Mouse (Mus musculus) right cerebral cortex, postnatal 25 days (tissue): Measurements from ENCODE around the gene Rbfox1.

Experiments used
- DNase-seq: peaks from one replicate; pipeline ENCODE4 v3.0.0; 2022

The Rbfox1 gene

GRCm38 (mm10) chr16:7097951-7098710 lies 1213.0 kb downstream of the Rbfox1 start:
- DNase-seq = no peak

GRCm38 (mm10) chr16:7099506-7100300 lies 1214.5 kb downstream of the Rbfox1 start:
- DNase-seq = peak; percentile 68

- no peak for DNase-seq
Observed at GRCm38 (mm10) chr16:7102486-7102885, 1217.3 kb downstream of the Rbfox1 start.

GRCm38 (mm10) chr16:7103301-7103700 lies 1218.1 kb downstream of the Rbfox1 start:
- no peak for DNase-seq

- DNase-seq = no peak
Observed at GRCm38 (mm10) chr16:7106450-7107015, 1221.4 kb downstream of the Rbfox1 start.

GRCm38 (mm10) chr16:7115945-7116344 lies 1230.8 kb downstream of the Rbfox1 start:
- DNase-seq = no peak

GRCm38 (mm10) chr16:7129591-7129990 lies 1244.4 kb downstream of the Rbfox1 start:
- no peak for DNase-seq

GRCm38 (mm10) chr16:7132434-7132833 lies 1247.3 kb downstream of the Rbfox1 start:
- DNase-seq = no peak

- peak; percentile 53 for DNase-seq
Observed at GRCm38 (mm10) chr16:7136971-7137370, 1251.8 kb downstream of the Rbfox1 start.

- no peak for DNase-seq
Observed at GRCm38 (mm10) chr16:7139480-7139879, 1254.3 kb downstream of the Rbfox1 start.

- DNase-seq = no peak
Observed at GRCm38 (mm10) chr16:7140909-7141308, 1255.8 kb downstream of the Rbfox1 start.

- no peak for DNase-seq
Observed at GRCm38 (mm10) chr16:7145505-7145904, 1260.3 kb downstream of the Rbfox1 start.

GRCm38 (mm10) chr16:7146454-7146853 lies 1261.3 kb downstream of the Rbfox1 start:
- DNase-seq = no peak

- DNase-seq = no peak
Observed at GRCm38 (mm10) chr16:7147884-7148283, 1262.7 kb downstream of the Rbfox1 start.

GRCm38 (mm10) chr16:7149106-7149899 lies 1264.1 kb downstream of the Rbfox1 start:
- DNase-seq = no peak

GRCm38 (mm10) chr16:7150201-7150791 lies 1265.1 kb downstream of the Rbfox1 start:
- DNase-seq = no peak

- DNase-seq = no peak
Observed at GRCm38 (mm10) chr16:7152401-7152800, 1267.2 kb downstream of the Rbfox1 start.

GRCm38 (mm10) chr16:7154671-7155070 lies 1269.5 kb downstream of the Rbfox1 start:
- DNase-seq = no peak

- DNase-seq = no peak
Observed at GRCm38 (mm10) chr16:7158856-7159826, 1274.0 kb downstream of the Rbfox1 start.

- no peak for DNase-seq
Observed at GRCm38 (mm10) chr16:7159827-7160217, 1274.7 kb downstream of the Rbfox1 start.

- no peak for DNase-seq
Observed at GRCm38 (mm10) chr16:7162168-7162567, 1277.0 kb downstream of the Rbfox1 start.
